22 mouse cellular contexts compared by ENCODE assay signal in the genomic region with DNA sequence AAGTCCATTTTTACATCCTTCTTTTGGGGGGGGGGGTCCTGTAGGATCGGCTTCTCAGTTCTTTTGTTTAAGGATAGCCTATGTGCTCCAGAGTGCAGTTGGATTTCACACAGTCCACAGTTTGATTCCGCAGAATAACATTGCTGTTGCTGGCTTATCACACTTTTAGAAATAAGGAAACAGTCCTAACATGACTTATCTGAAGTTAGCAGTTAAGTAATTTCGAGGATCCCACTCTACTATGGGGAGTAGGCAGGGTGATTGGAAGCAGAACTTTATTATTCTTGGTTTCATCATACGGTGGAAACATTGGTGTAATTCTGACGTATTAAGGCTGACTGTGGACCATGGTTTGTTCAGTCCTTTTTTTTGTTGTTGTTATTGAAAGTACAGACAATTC.
"Had no signal": no experiment of that assay in that cellular context is flagged by ENCODE, and none has a peak within 500 bp of the region (broad histone marks: within the 10 kb centered on the region; RNA-seq: fewer than 3 reads in every experiment).

No protein-coding gene starts in this region.

- H3K9ac ChIP-seq: limb, embryonic 13.5 days; liver, embryonic 15.5 days; lung, embryonic 14.5 days; midbrain, embryonic 12.5 days; midbrain, embryonic 15.5 days; neural tube, embryonic 12.5 days; neural tube, embryonic 15.5 days had no signal

- ATAC-seq: midbrain, embryonic 15.5 days had no signal

- H3K27ac ChIP-seq: limb, embryonic 10.5 days; limb, embryonic 13.5 days; midbrain, embryonic 12.5 days; midbrain, embryonic 15.5 days; neural tube, embryonic 12.5 days; neural tube, embryonic 15.5 days; stomach, postnatal 0 days had no signal

- DNase-seq: kidney, adult 11 months; kidney, adult 8-10 months; kidney, postnatal 14 days; kidney, postnatal 4 days; liver; lung, embryonic 14.5 days; lung, postnatal 10 days; lung, postnatal 36 days; right cerebral cortex, adult 18-20 months; right cerebral cortex, postnatal 14 days; right cerebral cortex, postnatal 4 days; thymus, adult 2 months; thymus, postnatal 14 days; thymus, postnatal 4 days had no signal

- H3K4me2 ChIP-seq: limb, embryonic 13.5 days; liver, embryonic 15.5 days; lung, embryonic 14.5 days; midbrain, embryonic 12.5 days; midbrain, embryonic 15.5 days; neural tube, embryonic 12.5 days; neural tube, embryonic 15.5 days had no signal

- H3K27me3 ChIP-seq: limb, embryonic 13.5 days; liver, embryonic 15.5 days; midbrain, embryonic 12.5 days; midbrain, embryonic 15.5 days; neural tube, embryonic 12.5 days; neural tube, embryonic 15.5 days had no signal

- H3K4me3 ChIP-seq: limb, embryonic 10.5 days; limb, embryonic 13.5 days; liver, embryonic 15.5 days; midbrain, embryonic 12.5 days; midbrain, embryonic 15.5 days; neural tube, embryonic 12.5 days; neural tube, embryonic 15.5 days had no signal

- H3K9me3 ChIP-seq: limb, embryonic 10.5 days; limb, embryonic 13.5 days; liver, embryonic 15.5 days; midbrain, embryonic 12.5 days; midbrain, embryonic 15.5 days; neural tube, embryonic 12.5 days; neural tube, embryonic 15.5 days had no signal

- H3K4me1 ChIP-seq: neural tube, embryonic 15.5 days had no signal
